19 mouse cellular contexts compared by ENCODE assay signal in genomic region chr9:73337045-73337740, GRCm38 (mm10).
DNase-seq lines count a peak whose midpoint lies in the region; ATAC-seq and TF ChIP-seq lines count a peak whose summit lies in the region.
"Had no signal": no experiment of that assay in that cellular context is flagged by ENCODE, and none has a peak within 500 bp of the region (broad histone marks: within the 10 kb centered on the region; RNA-seq: fewer than 3 reads in every experiment).

No protein-coding gene starts in this region.

- no peak for TF ChIP-seq EP300 in lung, postnatal 0 days (IDR thresholded peaks at IDR 0.05)

- WGBS in kidney, embryonic 14.5 days, result 70% methylated on average over 2 of the region's 2 CpGs
- 40% methylated on average over 2 of the region's 2 CpGs for WGBS in lung, postnatal 0 days

- no peak for TF ChIP-seq CTCF in lung, postnatal 0 days (IDR thresholded peaks at IDR 0.05)

- H3K36me3 ChIP-seq in kidney, embryonic 14.5 days (ENCODE audit: control insufficient read depth, insufficient read depth, low read length), result no peaks in the 10 kb centered on the region
- H3K36me3 ChIP-seq in lung, postnatal 0 days (ENCODE audit: insufficient read depth, low read length), result no peaks in the 10 kb centered on the region
- H3K36me3 ChIP-seq: embryonic facial prominence, embryonic 15.5 days; hindbrain, embryonic 10.5 days; liver, embryonic 12.5 days; midbrain, embryonic 12.5 days; neural tube, embryonic 15.5 days; stomach, embryonic 15.5 days had no signal

- peak; percentile 6 for DNase-seq in adrenal gland, adult 2 months
- DNase-seq in adrenal gland, postnatal 4 days (ENCODE audit: low spot score in 2 of 2), result no peak
- DNase-seq in kidney, adult 11 months, result peak; percentile 49
- DNase-seq in lung, postnatal 0 days (ENCODE audit: low spot score), result peak; percentile 7
- DNase-seq in lung, postnatal 4 days, result no peak
- DNase-seq in telencephalon, adult 2 months (ENCODE audit: low read depth, low spot score), result peak; percentile 40
- no peak for DNase-seq in cerebellum, adult 18-20 months
- DNase-seq: cerebellum, adult 8-10 months; layer of hippocampus, postnatal 36 days; thymus, postnatal 25 days had no signal

- H3K4me2 ChIP-seq in kidney, embryonic 14.5 days (replicated peaks; ENCODE audit: low read depth, low read length), result no peak overlapping the region
- no peak overlapping the region for H3K4me2 ChIP-seq in lung, postnatal 0 days (replicated peaks; ENCODE audit: low read depth, low read length)
- H3K4me2 ChIP-seq: embryonic facial prominence, embryonic 15.5 days; liver, embryonic 12.5 days; midbrain, embryonic 12.5 days; neural tube, embryonic 15.5 days; stomach, embryonic 15.5 days had no signal

- H3K9ac ChIP-seq in kidney, embryonic 14.5 days (ENCODE audit: low read depth, low read length), result no peak overlapping the region
- H3K9ac ChIP-seq in lung, postnatal 0 days (replicated peaks; ENCODE audit: low read depth), result no peak overlapping the region
- H3K9ac ChIP-seq: embryonic facial prominence, embryonic 15.5 days; liver, embryonic 12.5 days; midbrain, embryonic 12.5 days; neural tube, embryonic 15.5 days; stomach, embryonic 15.5 days had no signal

- peaks cover 13% of the 10 kb centered on the region; the same call in 1 of the 2 replicates for H3K9me3 ChIP-seq in kidney, embryonic 14.5 days (ENCODE audit: control insufficient read depth, low read length)
- no peaks in the 10 kb centered on the region for H3K9me3 ChIP-seq in lung, postnatal 0 days (ENCODE audit: low read length)
- H3K9me3 ChIP-seq: embryonic facial prominence, embryonic 15.5 days; stomach, embryonic 15.5 days had no signal

- no peak overlapping the region for H3K4me3 ChIP-seq in kidney, embryonic 14.5 days (ENCODE audit: low read length)
- H3K4me3 ChIP-seq in lung, postnatal 0 days (ENCODE audit: low read depth, low read length), result no peak overlapping the region
- H3K4me3 ChIP-seq: embryonic facial prominence, embryonic 15.5 days; heart, adult 2 months; hindbrain, embryonic 10.5 days; liver, embryonic 12.5 days; midbrain, embryonic 12.5 days; neural tube, embryonic 15.5 days; stomach, embryonic 15.5 days had no signal

- H3K27ac ChIP-seq in kidney, embryonic 14.5 days (ENCODE audit: low read depth, low read length), result no peak overlapping the region
- H3K27ac ChIP-seq in lung, postnatal 0 days (ENCODE audit: low read length), result no peak overlapping the region
- H3K27ac ChIP-seq: embryonic facial prominence, embryonic 15.5 days; heart, adult 2 months; hindbrain, embryonic 10.5 days; liver, embryonic 12.5 days; macrophage; midbrain, embryonic 12.5 days; neural tube, embryonic 15.5 days; stomach, embryonic 15.5 days had no signal

- H3K27me3 ChIP-seq in kidney, embryonic 14.5 days (ENCODE audit: control insufficient read depth, insufficient read depth, low read length), result no peaks in the 10 kb centered on the region
- H3K27me3 ChIP-seq in lung, postnatal 0 days (replicated peaks; ENCODE audit: insufficient read depth, low read length), result no peaks in the 10 kb centered on the region
- H3K27me3 ChIP-seq: embryonic facial prominence, embryonic 15.5 days; liver, embryonic 12.5 days; midbrain, embryonic 12.5 days; neural tube, embryonic 15.5 days; stomach, embryonic 15.5 days had no signal

- no peak for ATAC-seq in kidney, embryonic 14.5 days (ENCODE audit: low FRiP score, low TSS enrichment)
- peak; percentile 37; the same call in 1 of the 2 replicates for ATAC-seq in lung, postnatal 0 days
- ATAC-seq: liver, embryonic 12.5 days had no signal

- no peaks in the 10 kb centered on the region for H3K4me1 ChIP-seq in kidney, embryonic 14.5 days (ENCODE audit: control insufficient read depth, insufficient read depth, low read length)
- no peaks in the 10 kb centered on the region for H3K4me1 ChIP-seq in lung, postnatal 0 days (ENCODE audit: insufficient read depth, low read depth, low read length)
- H3K4me1 ChIP-seq: embryonic facial prominence, embryonic 15.5 days; hindbrain, embryonic 10.5 days; liver, embryonic 12.5 days; midbrain, embryonic 12.5 days; neural tube, embryonic 15.5 days; stomach, embryonic 15.5 days had no signal

Comparison
In these comparisons a context has a peak if more than half of its experiments do, and no peak if none do; other contexts are left out.
1. DNase-seq: peak in adrenal gland, adult 2 months (single experiment), kidney, adult 11 months (single experiment), lung, postnatal 0 days (single experiment) and telencephalon, adult 2 months (single experiment); none in adrenal gland, postnatal 4 days (0 of 2), lung, postnatal 4 days (0 of 2) and cerebellum, adult 18-20 months (0 of 2).